Mouse (Mus musculus): ENCODE measurements around the gene Eogt. TPM values are rescaled to one million over a fixed set of nuclear protein-coding genes. Genes with fewer than 3 reads are reported as not detected.

Gene Eogt
- total RNA-seq, 2 experiments from 2014 or later = 37.2 to 44.2 TPM

GRCm38 (mm10) chr6:97106106-97106505 lies 42.9 kb downstream of the Eogt start:
- DNase-seq = no peak

- peak; percentile 11 to 47 for DNase-seq
These were observed 44.6 kb downstream of the Eogt start for GRCm38 (mm10) chr6:97104264-97104852.

GRCm38 (mm10) chr6:97101958-97102702 lies 46.9 kb downstream of the Eogt start:
- no peak for DNase-seq

GRCm38 (mm10) chr6:97101190-97101957 lies 47.6 kb downstream of the Eogt start:
- DNase-seq = no peak

- DNase-seq = no peak
These were observed 66.6 kb downstream of the Eogt start for GRCm38 (mm10) chr6:97082336-97082735.

GRCm38 (mm10) chr6:97080016-97080415 lies 69.0 kb downstream of the Eogt start:
- no peak for DNase-seq

GRCm38 (mm10) chr6:97060074-97060681 lies 88.8 kb downstream of the Eogt start, which contains the start of gene Fam19a4:
TSS of gene Fam19a4 (minus strand) at chr6:97060413.
- peak; percentile 73 to 80 for DNase-seq

Other genes with a start within 250 kb of the Eogt start
- 1 to 10 TPM in 1 of 2 experiments, under 1 TPM in 1; 0.92 to 2.5 TPM for gene Fam19a4, start 88.8 kb downstream of the Eogt start, total RNA-seq (2021)
- 10 to 100 TPM; 52.9 to 53.6 TPM for gene Tmf1, start 29.9 kb upstream of the Eogt start, total RNA-seq (2021)
- gene Uba3, start 56.5 kb upstream of the Eogt start, total RNA-seq (2021) = 10 to 100 TPM; 59.1 to 66.2 TPM
- 100 to 1,000 TPM; 121 to 138 TPM for gene Arl6ip5, start 61.5 kb upstream of the Eogt start, total RNA-seq (2021)
- not detected for gene Lmod3, start 103.6 kb upstream of the Eogt start, total RNA-seq (2021)

Data from adrenal gland, postnatal 36 days (tissue).